Mouse (Mus musculus) heart, embryonic 11.5 days (tissue): ENCODE results near the gene Parp3. TPM values are rescaled to one million over a fixed set of nuclear protein-coding genes. Genes with fewer than 3 reads are reported as not detected.
A peak's percentile ranks its signal among the peaks of the same experiment; 100 is the strongest.

Experiments used
- ATAC-seq: fragments of 200-750 bp; cut with Nextera tagmentation; replicated peaks from 2 replicates; pipeline ENCODE4 v1.8.0; 2017; ENCODE audit warnings: moderate library complexity; ENCODE audit not compliant: insufficient number of reproducible peaks, low FRiP score, low TSS enrichment
- H3K27ac ChIP-seq: fragments of 300-500 bp; sonication (generic); 2 replicates; pipeline ENCODE4 v1.5.1; 2014; ENCODE audit warnings: mild to moderate bottlenecking, low read depth, low read length
- H3K27me3 ChIP-seq: fragments of 300-500 bp; sonication (generic); 2 replicates; pipeline ENCODE4 v1.6.1; 2014; ENCODE audit warnings: mild to moderate bottlenecking, low read length, mixed read lengths; ENCODE audit not compliant: control insufficient read depth, insufficient read depth
- H3K36me3 ChIP-seq: fragments of 300-500 bp; sonication (generic); 2 replicates; pipeline ENCODE4 v1.6.1; 2014; ENCODE audit warnings: mild to moderate bottlenecking, low read length, moderate library complexity, mixed read lengths; ENCODE audit not compliant: control insufficient read depth, insufficient read depth
- H3K4me1 ChIP-seq: fragments of 300-500 bp; sonication (generic); 2 replicates; pipeline ENCODE4 v1.6.1; 2014; ENCODE audit warnings: low read length; ENCODE audit not compliant: control insufficient read depth, insufficient read depth
- H3K4me2 ChIP-seq: fragments of 300-500 bp; sonication (generic); 2 replicates; pipeline ENCODE4 v1.6.1; 2014; ENCODE audit warnings: mild to moderate bottlenecking, moderate library complexity
- H3K4me3 ChIP-seq: fragments of 300-500 bp; sonication (generic); 2 replicates; pipeline ENCODE4 v1.5.1; 2014; ENCODE audit warnings: low read depth, low read length
- H3K9ac ChIP-seq: fragments of 300-500 bp; sonication (generic); 2 replicates; pipeline ENCODE4 v1.6.1; 2014; ENCODE audit warnings: mild to moderate bottlenecking, low read depth, low read length, moderate library complexity
- H3K9me3 ChIP-seq: fragments of 300-500 bp; sonication (generic); replicated peaks from 2 replicates; pipeline ENCODE4 v1.6.1; 2016; ENCODE audit warnings: low read length; ENCODE audit not compliant: control insufficient read depth
- WGBS: fragments of 180-500 bp; shearing (Covaris S2); extraction: QIAGEN DNeasy Blood & Tissue Kit; methylation state at CpG from one replicate; pipeline ENCODE4 v1.1.7; 2014; ENCODE audit not compliant: insufficient replicate concordance; 5-methylcytosine and 5-hydroxymethylcytosine counted together
- polyA plus RNA-seq: library from polyadenylated mRNA; unstranded; fragments of >200 nt; fragmentation: Nextera tagmentation; extraction: Ambion mirVana; gene quantifications from 2 replicates; pipeline ENCODE4 v1.2.1, GENCODE M21; 2014

The Parp3 gene
- polyA plus RNA-seq, 1 experiment from 2014 or later = 1.0 TPM

DNA sequence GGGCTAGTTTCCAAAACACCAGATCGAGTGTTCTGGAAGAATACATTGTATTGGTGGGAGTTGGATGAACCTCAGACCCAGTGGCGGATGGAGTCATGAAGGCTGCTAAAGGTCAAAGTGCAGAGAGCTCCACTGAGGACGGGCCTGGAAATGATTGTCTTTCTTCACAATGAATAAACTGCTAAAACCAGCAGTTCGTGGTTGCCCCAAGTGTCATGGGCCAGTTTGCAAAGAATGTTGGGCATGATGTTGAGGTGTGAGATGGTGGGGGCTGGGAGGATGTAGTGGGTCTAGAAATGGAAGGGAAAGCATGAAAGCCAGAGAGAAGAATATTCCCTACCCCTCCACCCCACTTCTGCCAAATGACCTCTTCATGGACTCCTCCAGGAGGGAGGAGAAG, 31.9 kb downstream of the Parp3 start:
- Histone ChIP-seq H3K36me3 (no peaks in the 10 kb centered on the region), H3K4me3 (no peak overlapping the region), H3K4me2 (no peak overlapping the region), H3K27me3 (no peaks in the 10 kb centered on the region), H3K4me1 (peaks cover 13% of the 10 kb centered on the region), H3K9me3 (no peaks in the 10 kb centered on the region), H3K27ac (no peak overlapping the region), H3K9ac (no peak overlapping the region)
- WGBS = 75% methylated on average over 4 of the region's 4 CpGs
- ATAC-seq = no peak

DNA sequence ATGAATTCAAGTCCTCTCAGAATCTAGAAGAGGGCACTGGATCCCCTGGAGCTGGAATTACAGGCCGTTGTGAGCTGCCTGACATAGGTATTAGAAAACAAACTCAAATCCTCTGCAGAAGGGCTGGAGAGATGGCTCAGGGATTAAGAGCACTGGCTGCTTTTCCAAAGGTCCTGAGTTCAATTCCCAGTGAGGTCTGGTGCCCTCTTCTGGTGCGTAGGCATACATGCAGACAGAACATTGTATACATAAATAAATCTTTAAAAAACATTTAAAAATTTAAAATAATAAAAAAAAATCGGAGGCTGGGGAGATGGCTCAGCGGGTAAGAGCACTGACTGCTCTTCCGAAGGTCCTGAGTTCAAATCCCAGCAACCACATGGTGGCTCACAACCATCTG, 34.1 kb downstream of the Parp3 start:
- no peak overlapping the region for H3K4me2 ChIP-seq
- H3K9ac ChIP-seq = no peak overlapping the region
- H3K4me1 ChIP-seq = peaks cover 11% of the 10 kb centered on the region
- WGBS = 72% methylated on average over 5 of the region's 5 CpGs
- no peaks in the 10 kb centered on the region for H3K36me3 ChIP-seq
- H3K27ac ChIP-seq = no peak overlapping the region
- no peaks in the 10 kb centered on the region for H3K27me3 ChIP-seq
- H3K9me3 ChIP-seq = no peaks in the 10 kb centered on the region
- ATAC-seq = no peak
- H3K4me3 ChIP-seq = no peak overlapping the region

DNA sequence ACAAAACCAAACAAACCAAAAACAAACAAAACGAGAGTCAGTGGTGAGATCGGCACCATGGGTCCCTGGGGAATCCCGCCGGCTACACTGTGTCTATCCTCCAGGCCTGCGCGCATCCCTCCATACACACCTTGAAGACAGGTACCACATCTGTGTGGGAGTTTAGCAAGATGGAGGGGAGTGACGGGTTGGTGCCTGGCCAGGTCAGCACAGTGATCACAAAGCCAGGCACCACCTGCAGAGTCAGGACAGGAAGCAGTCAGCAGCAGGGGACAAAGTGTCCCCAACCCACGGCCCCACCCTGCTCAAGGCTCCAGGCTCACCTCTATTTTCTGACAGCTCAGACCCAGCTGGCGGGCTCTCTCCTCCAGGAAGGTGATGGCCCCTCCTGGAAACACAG, 40.2 kb downstream of the Parp3 start:
- H3K4me2 ChIP-seq = no peak overlapping the region
- H3K27me3 ChIP-seq = no peaks in the 10 kb centered on the region
- no peaks in the 10 kb centered on the region for H3K9me3 ChIP-seq
- no peak for ATAC-seq
- no peak overlapping the region for H3K4me3 ChIP-seq
- 75% methylated on average over 9 of the region's 9 CpGs for WGBS
- H3K27ac ChIP-seq = no peak overlapping the region
- peaks cover 11% of the 10 kb centered on the region for H3K36me3 ChIP-seq
- H3K9ac ChIP-seq = no peak overlapping the region
- H3K4me1 ChIP-seq = peaks cover 21% of the 10 kb centered on the region

DNA sequence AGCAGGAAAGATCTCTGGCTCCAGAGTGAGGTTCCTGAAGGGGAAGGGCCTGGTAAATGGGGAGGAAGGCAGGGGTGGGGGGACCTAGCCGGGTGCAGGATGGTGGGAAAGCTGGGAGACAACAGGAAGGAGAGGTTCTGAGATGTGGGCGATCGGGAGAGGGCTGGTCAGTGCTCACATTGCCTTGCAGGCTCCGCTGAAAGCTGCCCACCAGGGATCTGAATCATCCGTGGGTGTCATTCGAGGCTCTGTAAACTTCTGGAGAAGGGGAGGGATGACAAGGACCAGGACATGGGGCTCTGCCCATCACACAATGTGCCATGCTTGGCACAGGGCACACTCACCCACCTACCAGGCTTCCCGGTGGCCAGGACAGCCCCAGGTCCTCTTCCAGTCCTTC, 43.4 kb downstream of the Parp3 start:
- WGBS = 63% methylated on average over 7 of the region's 7 CpGs
- no peak overlapping the region for H3K4me2 ChIP-seq
- no peak overlapping the region for H3K27ac ChIP-seq
- H3K4me3 ChIP-seq = no peak overlapping the region
- H3K27me3 ChIP-seq = no peaks in the 10 kb centered on the region
- peaks cover 18% of the 10 kb centered on the region for H3K36me3 ChIP-seq
- ATAC-seq = no peak
- no peak overlapping the region for H3K9ac ChIP-seq
- H3K4me1 ChIP-seq = peaks cover 22% of the 10 kb centered on the region
- no peaks in the 10 kb centered on the region for H3K9me3 ChIP-seq

DNA sequence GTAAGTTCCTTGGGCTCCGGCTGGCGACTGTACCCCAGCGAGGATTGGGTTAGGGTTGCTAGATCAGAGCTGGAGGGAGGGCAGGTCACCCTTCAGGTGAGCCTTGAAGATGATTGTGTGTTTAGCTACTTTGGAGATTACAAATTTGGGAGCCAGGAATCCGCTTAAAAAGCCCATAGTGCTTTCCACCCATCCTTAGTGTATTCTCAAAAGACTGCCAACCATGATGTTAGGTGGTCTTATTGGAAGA, 46.8 kb downstream of the Parp3 start:
- Histone ChIP-seq H3K36me3 (peaks cover 18% of the 10 kb centered on the region), H3K27ac (peak overlapping the region; percentile 96), H3K27me3 (no peaks in the 10 kb centered on the region), H3K9me3 (no peaks in the 10 kb centered on the region), H3K9ac (peak overlapping the region; percentile 90), H3K4me3 (peak overlapping the region; percentile 74), H3K4me2 (peak overlapping the region; percentile 84), H3K4me1 (peaks cover 10% of the 10 kb centered on the region)
- no peak for ATAC-seq
- 3% methylated on average over 4 of the region's 4 CpGs for WGBS

DNA sequence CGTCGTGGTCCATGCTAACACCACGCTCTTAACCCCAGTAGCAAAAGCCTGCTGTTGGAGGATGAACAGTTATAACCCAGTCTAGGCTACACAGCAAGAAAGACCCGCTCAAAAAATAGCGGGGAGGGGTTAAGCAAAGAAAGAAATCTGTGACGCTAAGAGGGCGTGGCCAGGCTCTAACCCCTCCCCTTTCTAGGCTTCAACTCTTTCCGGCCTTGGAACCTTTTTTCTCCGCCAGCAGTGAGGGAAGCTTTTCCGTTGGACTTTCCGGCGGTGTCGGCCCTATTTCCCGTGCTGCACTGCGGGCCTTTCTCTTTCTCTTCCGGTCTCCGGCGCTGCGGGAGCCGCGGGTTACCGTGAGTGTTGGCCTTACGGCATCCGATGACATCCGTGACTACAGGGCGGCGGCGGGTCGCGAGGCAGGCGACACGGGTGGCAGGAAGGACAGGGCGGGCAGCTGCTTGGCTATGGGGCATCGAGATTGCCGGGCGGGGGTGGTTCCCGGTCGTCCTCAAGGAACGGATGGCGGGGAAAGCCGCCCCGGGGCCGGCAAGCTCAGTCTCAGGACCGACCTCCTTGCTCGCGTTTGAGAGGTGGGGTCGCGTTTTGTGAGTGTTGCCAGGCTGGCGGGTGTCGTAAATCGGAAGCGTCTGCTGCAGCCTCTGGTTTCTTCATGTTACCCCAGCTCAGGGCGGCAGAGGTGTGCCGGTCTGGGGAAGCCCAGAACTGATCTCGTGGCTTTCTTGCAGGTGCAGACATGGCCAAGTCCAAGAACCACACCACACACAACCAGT, 47.3 kb downstream of the Parp3 start, which contains the start of gene Rpl29:
TSS of gene Rpl29 (plus strand) at position 234 of the 794 bp plus-strand sequence.
- Histone ChIP-seq H3K4me2 (peak within 1 kb of the TSS; percentile 84), H3K9ac (peak within 1 kb of the TSS; percentile 90), H3K9me3 (no peaks in the 10 kb centered on the region), H3K27me3 (no peaks in the 10 kb centered on the region), H3K4me3 (peak within 1 kb of the TSS; percentile 74), H3K27ac (peak within 1 kb of the TSS; percentile 96), H3K36me3 (peaks cover 18% of the 10 kb centered on the region), H3K4me1 (peaks cover 10% of the 10 kb centered on the region)
- ATAC-seq = peak; percentile 81
- WGBS = under 1% methylated on average over 55 of the region's 55 CpGs

DNA sequence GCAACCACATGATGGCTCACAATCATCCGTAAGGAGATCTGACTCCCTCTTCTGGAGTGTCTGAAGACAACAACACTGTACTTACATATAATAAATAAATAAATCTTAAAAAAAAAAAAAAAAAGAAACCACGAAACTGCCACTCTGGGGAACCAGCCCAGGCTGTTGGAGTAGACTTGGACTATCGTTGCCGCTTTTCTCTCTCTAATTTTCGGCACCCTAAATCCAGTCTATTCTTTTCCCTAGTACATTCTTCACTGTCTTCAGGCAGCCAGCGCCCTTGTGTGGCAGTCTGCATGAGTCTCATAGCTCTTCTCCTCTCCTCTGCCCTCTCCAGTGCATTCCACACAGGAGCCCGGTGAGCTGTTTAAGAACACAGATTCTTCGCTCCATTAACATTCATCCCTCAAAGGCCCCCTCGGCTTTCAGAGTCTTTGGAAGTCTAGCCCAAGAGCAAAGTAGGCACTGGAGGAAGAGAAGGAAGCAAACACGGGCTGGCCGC, 48.0 kb downstream of the Parp3 start:
- peak overlapping the region; percentile 90 for H3K9ac ChIP-seq
- WGBS = 18% methylated on average over 11 of the region's 11 CpGs
- peak overlapping the region; percentile 74 for H3K4me3 ChIP-seq
- no peaks in the 10 kb centered on the region for H3K27me3 ChIP-seq
- peaks cover 10% of the 10 kb centered on the region for H3K4me1 ChIP-seq
- H3K27ac ChIP-seq = peak overlapping the region; percentile 96
- ATAC-seq = peak; percentile 58
- H3K4me2 ChIP-seq = peak overlapping the region; percentile 67
- peaks cover 18% of the 10 kb centered on the region for H3K36me3 ChIP-seq
- no peaks in the 10 kb centered on the region for H3K9me3 ChIP-seq

DNA sequence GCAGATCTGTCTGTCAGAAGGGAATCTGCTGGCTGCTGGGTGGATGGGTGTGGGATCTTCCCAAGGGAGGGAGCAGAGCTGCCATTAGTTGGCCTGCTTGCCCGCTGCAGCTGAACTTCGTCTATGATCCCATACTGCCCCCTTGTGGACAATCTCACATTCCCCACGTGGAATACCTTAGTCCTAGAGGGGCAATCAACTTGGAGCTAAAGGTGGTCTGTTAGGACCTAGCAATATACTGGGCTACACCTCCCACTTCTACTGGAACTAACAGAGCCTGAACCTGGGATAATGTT, 54.9 kb downstream of the Parp3 start:
- Histone ChIP-seq H3K27ac (no peak overlapping the region), H3K27me3 (peaks cover 3% of the 10 kb centered on the region; the same call in 1 of the 2 replicates), H3K4me1 (peaks cover 22% of the 10 kb centered on the region), H3K9ac (no peak overlapping the region), H3K4me2 (peak overlapping the region; percentile 43), H3K9me3 (no peaks in the 10 kb centered on the region), H3K36me3 (no peaks in the 10 kb centered on the region), H3K4me3 (no peak overlapping the region)
- ATAC-seq = peak; percentile 39
- 0% methylated on average over 3 of the region's 3 CpGs for WGBS
